In genomic region chr10:75589651-75590050, GRCm38 (mm10) we compare ENCODE assay signal across 8 mouse cellular contexts. TPM values are rescaled to one million over a fixed set of nuclear protein-coding genes. Genes with fewer than 3 reads are reported as not detected.
A peak's percentile ranks its signal among the peaks of the same experiment; 100 is the strongest.
DNase-seq lines count a peak whose midpoint lies in the region; ATAC-seq lines count a peak whose summit lies in the region.

No protein-coding gene starts in this region.

- H3K36me3 ChIP-seq in heart, embryonic 11.5 days (ENCODE audit: control insufficient read depth, insufficient read depth, low read length): no peaks in the 10 kb centered on the region
- no peaks in the 10 kb centered on the region for H3K36me3 ChIP-seq in kidney, embryonic 16.5 days (ENCODE audit: insufficient read depth, low read length)

- H3K4me1 ChIP-seq in heart, embryonic 11.5 days (ENCODE audit: control insufficient read depth, insufficient read depth, low read length): peaks cover 23% of the 10 kb centered on the region; the same call in 1 of the 2 replicates
- H3K4me1 ChIP-seq in kidney, embryonic 16.5 days (ENCODE audit: insufficient read depth, low read length): peaks cover 48% of the 10 kb centered on the region

- 63% methylated on average over 16 of the region's 16 CpGs for WGBS in heart, embryonic 11.5 days (ENCODE audit: insufficient replicate concordance)
- 31% methylated on average over 16 of the region's 16 CpGs for WGBS in kidney, embryonic 16.5 days

- H3K27ac ChIP-seq in heart, embryonic 11.5 days (ENCODE audit: low read depth, low read length): peak overlapping the region; percentile 73
- peak overlapping the region; percentile 84 for H3K27ac ChIP-seq in kidney, embryonic 16.5 days (ENCODE audit: low read length)

- peaks cover 7% of the 10 kb centered on the region for H3K27me3 ChIP-seq in heart, embryonic 11.5 days (ENCODE audit: control insufficient read depth, insufficient read depth, low read length)
- H3K27me3 ChIP-seq in kidney, embryonic 16.5 days (ENCODE audit: insufficient read depth, low read length): no peaks in the 10 kb centered on the region

- peak overlapping the region; percentile 53 for H3K4me2 ChIP-seq in heart, embryonic 11.5 days
- peak overlapping the region; percentile 43 for H3K4me2 ChIP-seq in kidney, embryonic 16.5 days (replicated peaks; ENCODE audit: low read depth, low read length)

- peak; percentile 26 for DNase-seq in ovary, postnatal 36 days (ENCODE audit: low spot score)
- no peak for DNase-seq in ovary, adult 18-20 months (ENCODE audit: low spot score)
- no peak for DNase-seq in left cerebral cortex, adult 8-10 months (ENCODE audit: low spot score in 2 of 2)
- no peak for DNase-seq in layer of hippocampus, adult 11-12 months (ENCODE audit: low spot score)

- H3K4me3 ChIP-seq in heart, embryonic 11.5 days (ENCODE audit: low read depth, low read length): peak overlapping the region; percentile 15
- H3K4me3 ChIP-seq in kidney, embryonic 16.5 days (ENCODE audit: low read length): peak overlapping the region; percentile 26

- H3K9ac ChIP-seq in heart, embryonic 11.5 days (ENCODE audit: low read depth, low read length): 0 out of 2 replicates have a peak overlapping the region, but pooled peaks have one; percentile 47
- peak overlapping the region; percentile 22 for H3K9ac ChIP-seq in kidney, embryonic 16.5 days (replicated peaks; ENCODE audit: low read length)

- no peaks in the 10 kb centered on the region for H3K9me3 ChIP-seq in heart, embryonic 11.5 days (replicated peaks; ENCODE audit: control insufficient read depth, low read length)
- H3K9me3 ChIP-seq in kidney, embryonic 16.5 days (ENCODE audit: low read length): no peaks in the 10 kb centered on the region

- ATAC-seq in heart, embryonic 11.5 days (replicated peaks; ENCODE audit: insufficient number of reproducible peaks, low FRiP score, low TSS enrichment): no peak
- ATAC-seq in kidney, embryonic 16.5 days (ENCODE audit: low FRiP score, low TSS enrichment): peak; percentile 28
- ATAC-seq in megakaryocyte progenitor cell, adult 5-6 weeks (replicated peaks; ENCODE audit: poor library complexity): peak; percentile 19
- no peak for ATAC-seq in inflammation-experienced regulatory T-cells, adult 6 months

RNA-seq across cellular contexts. Expression of gene Ggt5, which starts 0.5 kb away (rescaled TPM):
- polyA plus RNA-seq in heart, embryonic 11.5 days (2014; fragmentation: Nextera tagmentation; extraction: Ambion mirVana): 2.8 and 5.0 TPM in 2 replicates
- 6.4 and 9.5 TPM in 2 replicates for polyA plus RNA-seq in kidney, embryonic 16.5 days (2015; fragmentation: Nextera tagmentation; extraction: Ambion mirVana)
- total RNA-seq in megakaryocyte progenitor cell, adult 5-6 weeks (2015): 0.29 and 1.4 TPM in 2 replicates
- total RNA-seq in megakaryocyte progenitor cell, adult 5-6 weeks (2017): 2.8 and 3.5 TPM in 2 replicates
- under 1 TPM; 0.29 to 0.45 (median 0.42) TPM for polyA plus RNA-seq in inflammation-experienced regulatory T-cells, adult 6 months (2017; shearing (Covaris generic))
- total RNA-seq in left cerebral cortex, adult 8-10 months (2022): 1 to 10 TPM; 1.8 to 3.5 (median 2.4) TPM

RNA-seq across cellular contexts. Expression of gene Ggt1, which starts 28.2 kb away (rescaled TPM):
- polyA plus RNA-seq in heart, embryonic 11.5 days (2014; fragmentation: Nextera tagmentation; extraction: Ambion mirVana): 0.42 and 0.44 TPM in 2 replicates
- polyA plus RNA-seq in kidney, embryonic 16.5 days (2015; fragmentation: Nextera tagmentation; extraction: Ambion mirVana): 244 and 292 TPM in 2 replicates
- not detected in 2 replicates for total RNA-seq in megakaryocyte progenitor cell, adult 5-6 weeks (2015)
- total RNA-seq in megakaryocyte progenitor cell, adult 5-6 weeks (2017): not detected in 2 replicates
- 10 to 100 TPM in 1 of 3 experiments, 1 to 10 TPM in 1, under 1 TPM in 1; 0.26 to 15.4 (median 2.2) TPM for polyA plus RNA-seq in inflammation-experienced regulatory T-cells, adult 6 months (2017; shearing (Covaris generic))
- 1 to 10 TPM; 2.3 to 5.5 (median 4.5) TPM for total RNA-seq in left cerebral cortex, adult 8-10 months (2022)

RNA-seq across cellular contexts. Expression of gene Lrrc75b, which starts 29.5 kb away (rescaled TPM):
- 0.66 and 1.0 TPM in 2 replicates for polyA plus RNA-seq in heart, embryonic 11.5 days (2014; fragmentation: Nextera tagmentation; extraction: Ambion mirVana)
- 3.3 and 3.8 TPM in 2 replicates for polyA plus RNA-seq in kidney, embryonic 16.5 days (2015; fragmentation: Nextera tagmentation; extraction: Ambion mirVana)
- not detected in 2 replicates for total RNA-seq in megakaryocyte progenitor cell, adult 5-6 weeks (2015)
- not detected in 2 replicates for total RNA-seq in megakaryocyte progenitor cell, adult 5-6 weeks (2017)
- 1 to 10 TPM in 1 of 3 experiments, under 1 TPM in 2; 0.16 to 1.7 (median 0.47) TPM for polyA plus RNA-seq in inflammation-experienced regulatory T-cells, adult 6 months (2017; shearing (Covaris generic))
- total RNA-seq in left cerebral cortex, adult 8-10 months (2022): 10 to 100 TPM; 10.9 to 15.5 (median 12.0) TPM

RNA-seq across cellular contexts. Expression of gene Susd2, which starts 54.2 kb away (rescaled TPM):
- polyA plus RNA-seq in heart, embryonic 11.5 days (2014; fragmentation: Nextera tagmentation; extraction: Ambion mirVana): 1.4 and 2.1 TPM in 2 replicates
- polyA plus RNA-seq in kidney, embryonic 16.5 days (2015; fragmentation: Nextera tagmentation; extraction: Ambion mirVana): 32.4 and 34.2 TPM in 2 replicates
- 0.34 and 0.42 TPM in 2 replicates for total RNA-seq in megakaryocyte progenitor cell, adult 5-6 weeks (2015)
- total RNA-seq in megakaryocyte progenitor cell, adult 5-6 weeks (2017): 0.27 TPM in 1 of 2 replicates, not detected in the other
- 10 to 100 TPM; 12.4 to 23.2 (median 19.2) TPM for polyA plus RNA-seq in inflammation-experienced regulatory T-cells, adult 6 months (2017; shearing (Covaris generic))
- total RNA-seq in left cerebral cortex, adult 8-10 months (2022): 10 to 100 TPM in 2 of 4 experiments, 1 to 10 TPM in 2; 8.7 to 12.0 (median 10.3) TPM

Comparison
In these comparisons a context has a peak if more than half of its experiments do, and no peak if none do; other contexts are left out.
1. ATAC-seq: peak in kidney, embryonic 16.5 days (single experiment) and megakaryocyte progenitor cell, adult 5-6 weeks (single experiment); none in heart, embryonic 11.5 days (single experiment) and inflammation-experienced regulatory T-cells, adult 6 months (single experiment).
2. RNA of gene Ggt1, which starts 28.2 kb away (polyA plus RNA-seq): 244 to 292 TPM in kidney, embryonic 16.5 days; 0.26 to 15.4 TPM in inflammation-experienced regulatory T-cells, adult 6 months and 0.42 to 0.44 TPM in heart, embryonic 11.5 days; every median in the first group is over 10 times any median in the second.